Mouse (Mus musculus): ENCODE results near the gene Bpifa1. TPM values are rescaled to one million over a fixed set of nuclear protein-coding genes. Genes with fewer than 3 reads are reported as not detected.

The Bpifa1 gene
- polyA plus RNA-seq, 1 experiment from 2014 or later: not detected

- Histone ChIP-seq H3K4me2 (ENCODE audit: low read depth, low read length) (no peak overlapping the region), H3K4me3 (ENCODE audit: low read depth, low read length) (no peak overlapping the region), H3K9me3 (ENCODE audit: control insufficient read depth, low read length) (no peaks in the 10 kb centered on the region), H3K27ac (ENCODE audit: low read depth, low read length) (no peak overlapping the region), H3K9ac (replicated peaks; ENCODE audit: low read depth, low read length) (no peak overlapping the region), H3K27me3 (ENCODE audit: control insufficient read depth, insufficient read depth, low read length) (no peaks in the 10 kb centered on the region), H3K4me1 (ENCODE audit: control insufficient read depth, insufficient read depth, low read length) (no peaks in the 10 kb centered on the region), H3K36me3 (ENCODE audit: control insufficient read depth, insufficient read depth, low read length) (no peaks in the 10 kb centered on the region)
- WGBS: 89% methylated on average over 2 of the region's 2 CpGs
- ATAC-seq (ENCODE audit: low read depth): no peak
Observed at GRCm38 (mm10) chr2:154192141-154192540, 49.5 kb downstream of the Bpifa1 start.

- ATAC-seq (ENCODE audit: low read depth): no peak
- H3K36me3 ChIP-seq (ENCODE audit: control insufficient read depth, insufficient read depth, low read length): no peaks in the 10 kb centered on the region
- H3K4me3 ChIP-seq (ENCODE audit: low read depth, low read length): no peak overlapping the region
- H3K27ac ChIP-seq (ENCODE audit: low read depth, low read length): no peak overlapping the region
- H3K4me1 ChIP-seq (ENCODE audit: control insufficient read depth, insufficient read depth, low read length): no peaks in the 10 kb centered on the region
- no peaks in the 10 kb centered on the region for H3K27me3 ChIP-seq (ENCODE audit: control insufficient read depth, insufficient read depth, low read length)
- WGBS: 90% methylated on average over 4 of the region's 4 CpGs
- no peak overlapping the region for H3K9ac ChIP-seq (replicated peaks; ENCODE audit: low read depth, low read length)
- no peaks in the 10 kb centered on the region for H3K9me3 ChIP-seq (ENCODE audit: control insufficient read depth, low read length)
- H3K4me2 ChIP-seq (ENCODE audit: low read depth, low read length): no peak overlapping the region
Observed at GRCm38 (mm10) chr2:154193071-154193470, 50.4 kb downstream of the Bpifa1 start.

- Histone ChIP-seq H3K9me3 (ENCODE audit: control insufficient read depth, low read length) (no peaks in the 10 kb centered on the region), H3K36me3 (ENCODE audit: control insufficient read depth, insufficient read depth, low read length) (no peaks in the 10 kb centered on the region), H3K27me3 (ENCODE audit: control insufficient read depth, insufficient read depth, low read length) (no peaks in the 10 kb centered on the region), H3K4me1 (ENCODE audit: control insufficient read depth, insufficient read depth, low read length) (no peaks in the 10 kb centered on the region), H3K4me3 (ENCODE audit: low read depth, low read length) (no peak overlapping the region), H3K27ac (ENCODE audit: low read depth, low read length) (no peak overlapping the region), H3K9ac (replicated peaks; ENCODE audit: low read depth, low read length) (no peak overlapping the region), H3K4me2 (ENCODE audit: low read depth, low read length) (no peak overlapping the region)
- WGBS: 81% methylated on average over 5 of the region's 5 CpGs
- ATAC-seq (ENCODE audit: low read depth): no peak
Observed at GRCm38 (mm10) chr2:154193994-154194504, 51.4 kb downstream of the Bpifa1 start.

- H3K36me3 ChIP-seq (ENCODE audit: control insufficient read depth, insufficient read depth, low read length): no peaks in the 10 kb centered on the region
- no peaks in the 10 kb centered on the region for H3K27me3 ChIP-seq (ENCODE audit: control insufficient read depth, insufficient read depth, low read length)
- ATAC-seq (ENCODE audit: low read depth): no peak
- no peak overlapping the region for H3K4me3 ChIP-seq (ENCODE audit: low read depth, low read length)
- WGBS: 93% methylated on average over 9 of the region's 9 CpGs
- no peak overlapping the region for H3K4me2 ChIP-seq (ENCODE audit: low read depth, low read length)
- no peak overlapping the region for H3K9ac ChIP-seq (replicated peaks; ENCODE audit: low read depth, low read length)
- no peaks in the 10 kb centered on the region for H3K4me1 ChIP-seq (ENCODE audit: control insufficient read depth, insufficient read depth, low read length)
- no peak overlapping the region for H3K27ac ChIP-seq (ENCODE audit: low read depth, low read length)
- no peaks in the 10 kb centered on the region for H3K9me3 ChIP-seq (ENCODE audit: control insufficient read depth, low read length)
Observed at GRCm38 (mm10) chr2:154197036-154197435, 54.4 kb downstream of the Bpifa1 start.

Other genes with a start within 250 kb of the Bpifa1 start
- not detected in 2 replicates for gene Bpifb6, start 242.5 kb upstream of the Bpifa1 start, polyA plus RNA-seq (2014; fragmentation: Nextera tagmentation; extraction: Ambion mirVana)
- not detected in 2 replicates for gene Bpifb3, start 224.7 kb upstream of the Bpifa1 start, polyA plus RNA-seq (2014; fragmentation: Nextera tagmentation; extraction: Ambion mirVana)
- not detected in 2 replicates for gene Bpifb4, start 204.7 kb upstream of the Bpifa1 start, polyA plus RNA-seq (2014; fragmentation: Nextera tagmentation; extraction: Ambion mirVana)
- gene Bpifa6, start 167.9 kb upstream of the Bpifa1 start, polyA plus RNA-seq (2014; fragmentation: Nextera tagmentation; extraction: Ambion mirVana): not detected in 2 replicates
- gene Bpifa2, start 134.6 kb upstream of the Bpifa1 start, polyA plus RNA-seq (2014; fragmentation: Nextera tagmentation; extraction: Ambion mirVana): not detected in 2 replicates
- not detected in 2 replicates for gene Bpifa3, start 12.5 kb upstream of the Bpifa1 start, polyA plus RNA-seq (2014; fragmentation: Nextera tagmentation; extraction: Ambion mirVana)
- not detected in 2 replicates for gene Bpifa5, start 19.7 kb downstream of the Bpifa1 start, polyA plus RNA-seq (2014; fragmentation: Nextera tagmentation; extraction: Ambion mirVana)
- not detected in 2 replicates for gene Bpifb1, start 47.9 kb downstream of the Bpifa1 start, polyA plus RNA-seq (2014; fragmentation: Nextera tagmentation; extraction: Ambion mirVana)
- gene Bpifb5, start 80.9 kb downstream of the Bpifa1 start, polyA plus RNA-seq (2014; fragmentation: Nextera tagmentation; extraction: Ambion mirVana): 0.24 TPM in 1 of 2 replicates, not detected in the other
- not detected in 2 replicates for gene Bpifb9a, start 115.0 kb downstream of the Bpifa1 start, polyA plus RNA-seq (2014; fragmentation: Nextera tagmentation; extraction: Ambion mirVana)
- not detected in 2 replicates for gene Bpifb9b, start 164.3 kb downstream of the Bpifa1 start, polyA plus RNA-seq (2014; fragmentation: Nextera tagmentation; extraction: Ambion mirVana)
- 7.1 and 10.5 TPM in 2 replicates for gene Cdk5rap1, start 230.1 kb downstream of the Bpifa1 start, polyA plus RNA-seq (2014; fragmentation: Nextera tagmentation; extraction: Ambion mirVana)